Mouse (Mus musculus) lung, adult 10 weeks (tissue): Measurements from ENCODE around the gene Bcap29. TPM values are rescaled to one million over a fixed set of nuclear protein-coding genes. Genes with fewer than 3 reads are reported as not detected.

ENCODE experiments used
- polyA plus RNA-seq: library from polyadenylated mRNA; stranded (reverse); fragments of 350-450 nt; fragmentation: Illumina TruSeq; extraction: RNeasy Lipid Tissue Mini Kit (QIAGEN cat#74804); gene quantifications from one replicate; pipeline ENCODE4 v1.2.3, GENCODE M21; 2014; ENCODE audit warnings: low read depth, low replicate concordance; ENCODE audit not compliant: insufficient read depth

Gene Bcap29
- 25.0 TPM for polyA plus RNA-seq

GRCm38 (mm10) chr12:31634343-31635239 lies at the start of gene Bcap29:
Gene Bcap29, minus strand, starts transcription at chr12:31634658.

GRCm38 (mm10) chr12:31654197-31654964 lies 19.9 kb upstream of the Bcap29 start, which contains the start of the genes Dus4l and Cog5:
Gene Dus4l, minus strand, starts transcription at chr12:31654826.
Gene Cog5, plus strand, starts transcription at chr12:31654869.

Other genes with a start within 250 kb of the Bcap29 start
- 0.11 TPM for gene Slc26a3, start 243.8 kb downstream of the Bcap29 start, polyA plus RNA-seq
- gene Cbll1, start 135.0 kb downstream of the Bcap29 start, polyA plus RNA-seq = 5.0 TPM
- 1.4 TPM for gene Slc26a4, start 74.7 kb downstream of the Bcap29 start, polyA plus RNA-seq
- 7.5 TPM for gene Dus4l, start 20.2 kb upstream of the Bcap29 start, polyA plus RNA-seq
- gene Cog5, start 20.2 kb upstream of the Bcap29 start, polyA plus RNA-seq = 14.2 TPM
- gene Gpr22, start 79.3 kb upstream of the Bcap29 start, polyA plus RNA-seq = not detected